Mouse (Mus musculus) forebrain, embryonic 16.5 days (tissue): ENCODE measurements around the gene Mtss1l. TPM values are rescaled to one million over a fixed set of nuclear protein-coding genes. Genes with fewer than 3 reads are reported as not detected.

Source experiments
- ATAC-seq: fragments of 200-750 bp; cut with Nextera tagmentation; 2 replicates; pipeline ENCODE4 v1.8.0; 2017; ENCODE audit warnings: mild to moderate bottlenecking, moderate library complexity
- H3K27ac ChIP-seq: fragments of 300-500 bp; sonication (generic); 2 replicates; pipeline ENCODE4 v1.5.1; 2014; ENCODE audit warnings: low read length, control low read depth
- H3K27me3 ChIP-seq: fragments of 300-500 bp; sonication (generic); replicated peaks from 2 replicates; pipeline ENCODE4 v1.6.1; 2014; ENCODE audit warnings: low read length; ENCODE audit not compliant: control insufficient read depth, insufficient read depth
- H3K36me3 ChIP-seq: fragments of 300-500 bp; sonication (generic); 2 replicates; pipeline ENCODE4 v1.6.1; 2014; ENCODE audit not compliant: control insufficient read depth, insufficient read depth
- H3K4me1 ChIP-seq: fragments of 300-500 bp; sonication (generic); replicated peaks from 2 replicates; pipeline ENCODE4 v1.6.1; 2014; ENCODE audit warnings: low read length; ENCODE audit not compliant: control insufficient read depth, insufficient read depth
- H3K4me2 ChIP-seq: fragments of 300-500 bp; sonication (generic); 2 replicates; pipeline ENCODE4 v1.6.1; 2014; ENCODE audit warnings: mild to moderate bottlenecking, low read length, control low read depth
- H3K4me3 ChIP-seq: fragments of 300-500 bp; sonication (generic); replicated peaks from 2 replicates; pipeline ENCODE4 v1.5.1; 2014; ENCODE audit warnings: mild to moderate bottlenecking, low read length, control low read depth
- H3K9ac ChIP-seq: fragments of 300-500 bp; sonication (generic); replicated peaks from 2 replicates; pipeline ENCODE4 v1.6.1; 2014; ENCODE audit warnings: low read depth, low read length, control low read depth
- H3K9me3 ChIP-seq: fragments of 300-500 bp; sonication (generic); 2 replicates; pipeline ENCODE4 v1.6.1; 2016; ENCODE audit warnings: low read length; ENCODE audit not compliant: control insufficient read depth
- WGBS: fragments of 180-500 bp; shearing (Covaris S2); extraction: QIAGEN DNeasy Blood & Tissue Kit; methylation state at CpG from one replicate; pipeline ENCODE4 v1.1.7; 2014; 5-methylcytosine and 5-hydroxymethylcytosine counted together
- polyA plus RNA-seq: library from polyadenylated mRNA; unstranded; fragments of >200 nt; fragmentation: Nextera tagmentation; extraction: Ambion mirVana; gene quantifications from 2 replicates; pipeline ENCODE4 v1.2.1, GENCODE M21; 2015

The Mtss1l gene
- polyA plus RNA-seq, 1 experiment from 2014 or later = 24.6 TPM

DNA sequence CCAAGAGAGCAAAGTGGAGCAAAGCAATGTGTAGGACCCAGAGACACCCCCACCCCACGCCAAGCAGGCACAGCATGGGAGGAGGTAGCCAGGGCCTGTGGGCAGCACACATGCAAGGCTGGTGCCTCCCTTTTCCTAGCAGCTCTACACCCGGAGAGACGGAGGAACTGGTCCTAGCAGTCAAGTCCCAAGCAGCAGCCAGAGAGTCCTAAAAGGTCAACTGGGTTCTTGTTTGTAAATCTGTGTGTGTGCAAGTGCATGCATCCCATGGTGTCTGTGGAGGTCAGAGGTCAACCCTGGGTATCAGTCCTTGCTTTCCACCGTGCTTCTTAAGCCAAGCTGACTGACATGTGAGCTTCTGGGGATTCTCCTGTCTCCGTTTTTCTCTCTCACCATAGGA, 27.1 kb upstream of the Mtss1l start:
- Histone ChIP-seq H3K4me3 (no peak overlapping the region), H3K36me3 (no peaks in the 10 kb centered on the region), H3K4me1 (peaks cover 14% of the 10 kb centered on the region), H3K9me3 (no peaks in the 10 kb centered on the region), H3K27me3 (no peaks in the 10 kb centered on the region), H3K27ac (peak overlapping the region; percentile 28; the same call in 1 of the 2 replicates), H3K9ac (no peak overlapping the region), H3K4me2 (no peak overlapping the region)
- ATAC-seq = no peak
- 75% methylated on average over 5 of the region's 5 CpGs for WGBS

- Histone ChIP-seq H3K36me3 (no peaks in the 10 kb centered on the region), H3K9ac (peak overlapping the region; percentile 17; the same call in 1 of the 2 replicates), H3K9me3 (no peaks in the 10 kb centered on the region), H3K4me2 (no peak overlapping the region), H3K27me3 (no peaks in the 10 kb centered on the region), H3K4me1 (peaks cover 14% of the 10 kb centered on the region), H3K27ac (peak overlapping the region; percentile 28; the same call in 1 of the 2 replicates), H3K4me3 (no peak overlapping the region)
- no peak for ATAC-seq
- WGBS = 61% methylated on average over 4 of the region's 4 CpGs
These were observed 26.4 kb upstream of the Mtss1l start for GRCm38 (mm10) chr8:110694826-110695225.

DNA sequence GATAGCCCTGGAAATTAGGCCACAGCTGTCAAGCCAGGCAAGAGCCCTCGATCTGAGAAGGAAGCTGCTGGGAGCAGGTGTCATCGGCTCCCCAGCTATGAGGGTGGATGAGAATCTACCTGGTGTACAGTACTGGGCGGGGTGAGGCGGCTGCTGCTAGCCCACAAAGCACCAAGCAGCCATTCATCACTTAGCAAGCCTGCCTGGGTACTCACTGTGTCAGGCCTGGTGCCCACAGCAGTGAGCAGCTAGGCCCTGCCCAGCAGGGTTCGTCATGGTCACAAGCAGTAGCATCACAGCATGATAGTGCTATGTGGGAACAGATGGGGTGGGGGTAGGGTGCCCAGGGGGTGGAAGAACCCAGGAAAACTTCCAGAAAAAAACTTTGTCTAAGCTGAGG, 25.8 kb upstream of the Mtss1l start:
- no peaks in the 10 kb centered on the region for H3K36me3 ChIP-seq
- ATAC-seq = peak; percentile 36; the same call in 1 of the 2 replicates
- no peak overlapping the region for H3K9ac ChIP-seq
- 0 out of 2 replicates have a peak overlapping the region, but pooled peaks have one; percentile 41 for H3K27ac ChIP-seq
- H3K4me2 ChIP-seq = no peak overlapping the region
- 76% methylated on average over 5 of the region's 5 CpGs for WGBS
- peaks cover 14% of the 10 kb centered on the region for H3K4me1 ChIP-seq
- no peaks in the 10 kb centered on the region for H3K9me3 ChIP-seq
- no peak overlapping the region for H3K4me3 ChIP-seq
- no peaks in the 10 kb centered on the region for H3K27me3 ChIP-seq

DNA sequence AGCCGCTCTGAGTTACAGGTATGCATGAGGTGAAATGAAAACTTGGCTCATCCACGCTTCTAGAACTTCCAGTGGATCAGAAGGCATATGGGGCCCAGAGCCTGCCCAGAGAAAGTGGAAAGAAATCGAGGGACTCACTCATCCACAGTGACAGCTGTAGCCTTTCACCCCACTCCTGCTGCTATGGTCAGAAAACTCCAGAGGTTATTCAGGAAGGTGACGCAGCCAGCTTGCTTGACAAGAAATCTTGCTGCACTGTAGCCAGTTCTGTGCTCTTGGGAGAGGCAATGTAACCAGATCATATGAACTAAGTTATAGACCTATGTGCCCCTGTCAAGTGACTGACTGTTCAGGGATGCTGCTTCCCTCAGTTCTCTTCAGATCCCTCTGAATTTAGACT, 25.2 kb upstream of the Mtss1l start:
- Histone ChIP-seq H3K4me3 (no peak overlapping the region), H3K27me3 (no peaks in the 10 kb centered on the region), H3K9ac (no peak overlapping the region), H3K9me3 (no peaks in the 10 kb centered on the region), H3K4me2 (no peak overlapping the region), H3K4me1 (peaks cover 14% of the 10 kb centered on the region), H3K27ac (no peak overlapping the region), H3K36me3 (no peaks in the 10 kb centered on the region)
- no peak for ATAC-seq
- 93% methylated on average over 4 of the region's 4 CpGs for WGBS

GRCm38 (mm10) chr8:110697571-110697970, 23.7 kb upstream of the Mtss1l start:
- ATAC-seq = no peak
- no peak overlapping the region for H3K27ac ChIP-seq
- WGBS = 70% methylated on average over 5 of the region's 5 CpGs
- H3K9ac ChIP-seq = no peak overlapping the region
- peaks cover 14% of the 10 kb centered on the region for H3K4me1 ChIP-seq
- no peak overlapping the region for H3K4me2 ChIP-seq
- H3K9me3 ChIP-seq = no peaks in the 10 kb centered on the region
- H3K27me3 ChIP-seq = no peaks in the 10 kb centered on the region
- H3K36me3 ChIP-seq = no peaks in the 10 kb centered on the region
- H3K4me3 ChIP-seq = no peak overlapping the region

GRCm38 (mm10) chr8:110698098-110698497, 23.2 kb upstream of the Mtss1l start:
- Histone ChIP-seq H3K9me3 (no peaks in the 10 kb centered on the region), H3K27me3 (no peaks in the 10 kb centered on the region), H3K36me3 (no peaks in the 10 kb centered on the region), H3K27ac (no peak overlapping the region), H3K4me2 (no peak overlapping the region), H3K9ac (no peak overlapping the region), H3K4me1 (peaks cover 14% of the 10 kb centered on the region), H3K4me3 (no peak overlapping the region)
- 84% methylated on average over 1 of the region's 1 CpGs for WGBS
- ATAC-seq = no peak

DNA sequence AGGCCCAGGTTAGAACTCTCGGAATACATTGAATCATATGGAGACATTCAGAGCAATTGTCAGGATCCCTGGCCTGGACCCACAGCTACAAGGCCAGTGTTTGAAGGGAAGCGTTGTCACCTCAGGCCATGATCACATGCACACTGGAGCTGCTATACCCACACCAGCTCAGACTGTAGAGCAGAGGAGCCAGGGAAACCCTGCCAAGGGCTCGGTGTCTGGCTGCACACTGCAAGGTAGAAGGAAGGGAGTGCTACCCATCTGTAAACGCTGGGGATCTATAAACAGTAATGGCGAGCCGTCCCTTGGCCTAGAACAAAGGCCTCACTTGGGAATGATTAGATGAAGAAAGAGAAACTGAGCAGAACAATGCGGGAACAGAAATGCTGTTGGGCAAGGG, 21.8 kb upstream of the Mtss1l start:
- no peak overlapping the region for H3K27ac ChIP-seq
- no peak for ATAC-seq
- 78% methylated on average over 7 of the region's 7 CpGs for WGBS

GRCm38 (mm10) chr8:110700561-110700960, 20.7 kb upstream of the Mtss1l start:
- Histone ChIP-seq H3K9ac (no peak overlapping the region), H3K4me3 (no peak overlapping the region), H3K27me3 (no peaks in the 10 kb centered on the region), H3K4me2 (no peak overlapping the region), H3K4me1 (peaks cover 3% of the 10 kb centered on the region), H3K9me3 (no peaks in the 10 kb centered on the region), H3K36me3 (no peaks in the 10 kb centered on the region), H3K27ac (no peak overlapping the region)
- no peak for ATAC-seq
- WGBS = 81% methylated on average over 2 of the region's 2 CpGs

More for the DNA sequence above, 21.8 kb upstream of the Mtss1l start:
- Histone ChIP-seq H3K4me3 (no peak overlapping the region), H3K27me3 (no peaks in the 10 kb centered on the region), H3K9ac (no peak overlapping the region), H3K4me2 (no peak overlapping the region), H3K9me3 (no peaks in the 10 kb centered on the region), H3K4me1 (peaks cover 14% of the 10 kb centered on the region), H3K36me3 (no peaks in the 10 kb centered on the region)

DNA sequence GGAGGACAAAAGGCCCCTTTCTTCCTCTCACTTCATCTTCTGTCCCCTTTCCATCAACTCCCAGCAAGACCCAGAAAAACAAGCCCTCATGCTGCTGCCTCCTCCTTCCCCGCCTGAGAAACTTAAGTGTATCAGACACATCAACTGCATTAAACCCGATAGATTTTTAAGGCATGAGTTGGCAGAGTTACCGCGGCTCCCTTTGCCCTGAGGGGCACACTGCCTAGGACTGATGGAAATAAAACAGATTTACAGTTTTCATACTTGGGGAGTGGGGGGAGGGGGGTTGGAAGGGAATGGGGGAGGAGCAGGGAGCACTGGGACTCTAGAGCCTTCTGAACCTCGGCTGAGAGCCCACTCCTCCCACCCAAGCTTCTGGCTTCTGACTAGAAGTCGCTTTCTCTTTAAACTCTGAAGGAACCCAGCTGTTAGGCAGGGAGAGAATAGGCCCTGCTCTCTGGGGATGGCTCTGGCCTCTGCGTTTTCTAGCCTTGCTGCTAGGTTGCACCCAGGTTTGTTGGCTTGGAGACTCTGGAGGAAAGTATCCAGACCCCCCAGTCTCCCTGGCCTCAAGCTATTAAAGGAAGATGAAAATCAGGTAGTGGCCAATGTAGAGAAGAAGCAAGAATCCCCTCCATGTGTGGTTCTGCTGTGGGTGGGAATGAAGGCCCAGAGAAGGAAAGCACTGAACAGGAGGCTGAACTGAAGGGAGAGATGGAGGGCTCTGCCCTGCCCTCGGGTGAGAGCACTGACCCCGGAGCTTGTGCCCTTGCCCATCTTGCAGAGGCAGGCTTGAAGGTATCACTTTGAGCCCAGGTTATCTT, 18.4 kb upstream of the Mtss1l start:
- H3K4me3 ChIP-seq = no peak overlapping the region
- no peak overlapping the region for H3K4me2 ChIP-seq
- H3K9me3 ChIP-seq = no peaks in the 10 kb centered on the region
- no peaks in the 10 kb centered on the region for H3K36me3 ChIP-seq
- H3K27ac ChIP-seq = no peak overlapping the region
- H3K27me3 ChIP-seq = no peaks in the 10 kb centered on the region
- H3K9ac ChIP-seq = no peak overlapping the region
- 47% methylated on average over 9 of the region's 9 CpGs for WGBS
- H3K4me1 ChIP-seq = no peaks in the 10 kb centered on the region; the same call in 1 of the 2 replicates
- no peak for ATAC-seq
